Mouse (Mus musculus) E14TG2a.4 (cell line): ENCODE data around the gene Tubg2.

Experiments
- H3K27me3 ChIP-seq: 2 replicates; pipeline ENCODE4 v1.6.1; 2014; ENCODE audit warnings: low read length, control low read depth; ENCODE audit not compliant: insufficient read depth
- H3K36me3 ChIP-seq: 2 replicates; pipeline ENCODE4 v1.6.1; 2014; ENCODE audit warnings: low read length, control low read depth; ENCODE audit not compliant: insufficient read depth
- H3K4me1 ChIP-seq: replicated peaks from 2 replicates; pipeline ENCODE4 v1.6.1; 2014; ENCODE audit warnings: low read depth, low read length, control low read depth
- H3K4me3 ChIP-seq: replicated peaks from 2 replicates; pipeline ENCODE4 v1.5.1; 2014; ENCODE audit warnings: mild to moderate bottlenecking, low read length
- H3K9me3 ChIP-seq: 2 replicates; pipeline ENCODE4 v1.6.1; 2014; ENCODE audit warnings: low read length, control low read depth
- CTCF ChIP-seq: conservative IDR thresholded peaks from 2 replicates; pipeline ENCODE4 v1.5.1; 2014; ENCODE audit warnings: low read length
- NANOG ChIP-seq: IDR thresholded peaks from 2 replicates; pipeline ENCODE4 v1.6.1; 2014; ENCODE audit warnings: borderline replicate concordance, low read length, mixed read lengths
- POU5F1 ChIP-seq: IDR thresholded peaks from 2 replicates; pipeline ENCODE4 v1.6.1; 2014; ENCODE audit warnings: low read length, borderline replicate concordance

The Tubg2 gene

GRCm38 (mm10) chr11:101161551-101161950, 5.8 kb downstream of the Tubg2 start:
- Histone ChIP-seq H3K4me3 (no peak overlapping the region), H3K4me1 (peaks cover 46% of the 10 kb centered on the region), H3K27me3 (peaks cover 72% of the 10 kb centered on the region), H3K9me3 (no peaks in the 10 kb centered on the region), H3K36me3 (0 out of 2 replicates have a peak, but pooled peaks cover 5% of the 10 kb centered on the region)
- TF ChIP-seq CTCF (no peak), NANOG (no peak), POU5F1 (no peak)

DNA sequence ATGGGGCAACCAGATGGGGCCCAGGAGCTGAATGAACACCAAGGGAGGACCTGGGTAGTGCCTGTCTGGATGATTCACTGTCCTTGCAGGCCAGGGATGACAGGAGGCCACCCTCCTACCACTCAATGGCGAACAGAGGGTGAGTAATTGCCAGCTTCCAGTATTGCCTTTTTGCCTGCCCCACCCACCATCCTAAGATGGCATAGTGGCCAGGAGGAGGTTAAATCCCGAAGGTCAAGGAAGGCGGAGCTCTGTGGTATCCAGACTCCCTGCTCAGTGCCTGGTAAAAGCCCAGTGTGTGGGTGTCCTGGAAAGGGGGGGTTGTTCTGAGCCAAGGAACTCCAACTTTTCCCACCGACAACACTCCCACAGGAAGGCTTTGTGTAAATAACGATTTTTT, 6.6 kb downstream of the Tubg2 start:
- no peaks in the 10 kb centered on the region for H3K9me3 ChIP-seq
- H3K4me3 ChIP-seq = no peak overlapping the region
- peaks cover 40% of the 10 kb centered on the region for H3K4me1 ChIP-seq
- no peak for TF ChIP-seq NANOG
- no peak for TF ChIP-seq POU5F1
- TF ChIP-seq CTCF = no peak
- peaks cover 11% of the 10 kb centered on the region for H3K36me3 ChIP-seq
- peaks cover 77% of the 10 kb centered on the region for H3K27me3 ChIP-seq

DNA sequence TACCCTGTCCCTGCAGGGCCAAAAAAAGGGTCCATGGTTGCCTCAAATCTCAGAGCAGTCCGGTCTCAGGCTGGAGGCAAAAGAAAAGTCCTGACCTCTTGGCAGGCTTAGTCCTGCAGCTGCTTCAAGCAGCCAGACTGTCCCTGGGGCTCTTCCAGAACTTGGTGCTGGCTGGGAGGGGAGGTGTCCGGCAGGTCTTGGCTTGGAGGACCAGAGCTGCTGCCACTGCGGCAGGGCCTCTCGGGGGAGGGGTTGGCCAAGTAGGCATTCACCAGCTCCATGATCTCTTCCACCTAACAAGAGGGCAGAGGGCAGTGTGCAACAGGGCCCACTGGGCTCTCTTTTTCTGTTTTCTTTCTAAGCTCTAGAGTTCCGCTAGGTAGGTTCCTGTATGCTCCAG, 7.1 kb downstream of the Tubg2 start:
- TF ChIP-seq CTCF = no peak
- no peak for TF ChIP-seq POU5F1
- no peak for TF ChIP-seq NANOG
- no peaks in the 10 kb centered on the region for H3K9me3 ChIP-seq
- peaks cover 78% of the 10 kb centered on the region for H3K27me3 ChIP-seq
- peaks cover 44% of the 10 kb centered on the region for H3K4me1 ChIP-seq
- H3K4me3 ChIP-seq = peak overlapping the region; percentile 74
- H3K36me3 ChIP-seq = peaks cover 15% of the 10 kb centered on the region

DNA sequence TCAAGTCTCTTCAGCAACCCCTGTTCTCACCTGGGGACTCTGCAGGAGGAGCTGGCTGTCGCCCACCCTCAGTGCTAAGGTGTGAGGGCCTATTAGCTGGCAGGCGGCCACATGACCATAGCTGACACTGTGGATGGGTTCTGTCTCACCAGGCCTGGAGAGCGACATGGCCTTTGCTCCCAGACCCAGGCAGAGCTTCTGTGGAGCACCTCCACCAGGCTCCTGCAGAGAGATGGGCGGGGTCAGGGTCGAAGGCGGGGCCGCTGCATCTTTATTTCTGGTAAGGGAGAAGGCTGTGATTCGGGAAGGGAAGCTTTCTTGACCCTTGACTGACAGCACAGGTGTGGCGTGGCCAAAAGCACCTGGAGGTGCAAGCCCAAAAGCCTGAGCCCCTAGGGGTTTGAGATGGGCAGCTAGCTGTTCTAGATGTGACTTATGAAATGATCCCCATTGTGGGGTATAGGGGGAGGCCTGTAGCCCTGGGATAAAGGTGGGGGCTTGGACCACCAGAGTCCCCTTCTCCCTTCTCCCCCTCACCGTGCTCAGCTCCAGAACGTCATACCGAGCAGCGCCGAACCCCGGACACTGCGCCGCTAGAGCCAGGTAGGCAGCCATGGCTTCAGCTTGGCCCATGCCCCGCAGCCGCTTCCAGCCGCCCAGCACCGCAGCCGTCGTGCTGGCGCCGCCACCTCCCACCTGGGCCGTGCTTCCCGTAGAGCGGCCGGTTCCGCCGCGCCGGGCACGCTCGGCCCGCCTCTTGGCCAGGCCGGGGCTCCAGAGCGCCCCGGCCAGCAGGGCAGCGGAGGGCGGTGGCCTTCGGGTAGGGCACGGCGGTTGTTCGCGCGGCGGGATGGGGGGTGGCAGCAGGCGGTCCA, 8.0 kb downstream of the Tubg2 start:
- TF ChIP-seq NANOG (no peak), CTCF (no peak), POU5F1 (no peak)
- Histone ChIP-seq H3K4me1 (peaks cover 47% of the 10 kb centered on the region), H3K9me3 (no peaks in the 10 kb centered on the region), H3K36me3 (peaks cover 15% of the 10 kb centered on the region), H3K4me3 (peak overlapping the region; percentile 74), H3K27me3 (peaks cover 81% of the 10 kb centered on the region)

GRCm38 (mm10) chr11:101164351-101164665, 8.6 kb downstream of the Tubg2 start:
- TF ChIP-seq NANOG (no peak), POU5F1 (no peak), CTCF (no peak)
- Histone ChIP-seq H3K36me3 (peaks cover 15% of the 10 kb centered on the region), H3K4me1 (peaks cover 49% of the 10 kb centered on the region), H3K9me3 (no peaks in the 10 kb centered on the region), H3K27me3 (peaks cover 82% of the 10 kb centered on the region), H3K4me3 (peak overlapping the region; percentile 74)

- no peaks in the 10 kb centered on the region for H3K9me3 ChIP-seq
- peak overlapping the region; percentile 74 for H3K4me3 ChIP-seq
- H3K36me3 ChIP-seq = peaks cover 15% of the 10 kb centered on the region
- H3K4me1 ChIP-seq = peaks cover 55% of the 10 kb centered on the region
- H3K27me3 ChIP-seq = peaks cover 87% of the 10 kb centered on the region
- TF ChIP-seq NANOG = no peak
Observed at GRCm38 (mm10) chr11:101164677-101165580, 9.2 kb downstream of the Tubg2 start.

DNA sequence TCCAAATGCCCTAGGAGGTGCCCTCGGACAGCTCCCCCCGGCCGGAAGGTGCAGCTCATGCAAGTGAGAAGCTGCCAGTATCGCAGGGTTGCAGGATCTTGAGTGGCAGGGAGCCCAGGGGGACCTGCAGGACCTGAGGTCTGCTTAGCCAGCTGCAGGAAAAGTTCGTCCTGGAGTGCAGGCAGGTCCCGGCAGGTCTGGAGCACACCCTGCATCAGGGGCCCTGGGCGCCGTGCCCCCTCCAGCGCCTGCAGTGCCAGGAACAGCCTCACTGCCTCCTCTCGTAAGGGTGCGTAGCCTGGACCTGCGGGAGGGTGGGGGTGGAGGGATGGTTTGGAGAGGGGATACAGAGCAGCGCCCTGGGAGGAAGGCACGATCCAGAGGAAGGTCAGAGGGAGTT, 10.7 kb downstream of the Tubg2 start:
- no peaks in the 10 kb centered on the region for H3K9me3 ChIP-seq
- peaks cover 62% of the 10 kb centered on the region for H3K4me1 ChIP-seq

GRCm38 (mm10) chr11:101167211-101167962, 11.7 kb downstream of the Tubg2 start:
- TF ChIP-seq CTCF (no peak), POU5F1 (no peak), NANOG (no peak)
- Histone ChIP-seq H3K36me3 (peaks cover 15% of the 10 kb centered on the region), H3K9me3 (no peaks in the 10 kb centered on the region), H3K4me1 (peaks cover 61% of the 10 kb centered on the region), H3K27me3 (peaks cover 92% of the 10 kb centered on the region), H3K4me3 (no peak overlapping the region)

More for the DNA sequence above, 10.7 kb downstream of the Tubg2 start:
- TF ChIP-seq CTCF (no peak), NANOG (no peak), POU5F1 (no peak)
- Histone ChIP-seq H3K4me3 (no peak overlapping the region), H3K36me3 (peaks cover 15% of the 10 kb centered on the region), H3K27me3 (peaks cover 94% of the 10 kb centered on the region)
